Mouse (Mus musculus) midbrain, embryonic 15.5 days (tissue): ENCODE measurements around the gene Gipr. TPM values are rescaled to one million over a fixed set of nuclear protein-coding genes. Genes with fewer than 3 reads are reported as not detected.
A peak's percentile ranks its signal among the peaks of the same experiment; 100 is the strongest.

Experiments
- ATAC-seq: fragments of 200-750 bp; cut with Nextera tagmentation; replicated peaks from 2 replicates; pipeline ENCODE4 v1.8.0; 2017; ENCODE audit warnings: moderate TSS enrichment
- H3K27ac ChIP-seq: fragments of 300-500 bp; sonication (generic); 2 replicates; pipeline ENCODE4 v1.5.1; 2015; ENCODE audit warnings: mild to moderate bottlenecking, inconsistent platforms
- H3K27me3 ChIP-seq: fragments of 300-500 bp; sonication (generic); replicated peaks from 2 replicates; pipeline ENCODE4 v1.6.1; 2015; ENCODE audit warnings: inconsistent platforms
- H3K36me3 ChIP-seq: fragments of 300-500 bp; sonication (generic); replicated peaks from 2 replicates; pipeline ENCODE4 v1.6.1; 2015; ENCODE audit warnings: inconsistent platforms
- H3K4me1 ChIP-seq: fragments of 300-500 bp; sonication (generic); 2 replicates; pipeline ENCODE4 v1.6.1; 2015; ENCODE audit warnings: inconsistent platforms
- H3K4me2 ChIP-seq: fragments of 300-500 bp; sonication (generic); 2 replicates; pipeline ENCODE4 v1.6.1; 2015; ENCODE audit warnings: inconsistent platforms, mild to moderate bottlenecking, moderate library complexity
- H3K4me3 ChIP-seq: fragments of 300-500 bp; sonication (generic); 2 replicates; pipeline ENCODE4 v1.5.1; 2015; ENCODE audit warnings: mild to moderate bottlenecking, inconsistent platforms
- H3K9ac ChIP-seq: fragments of 300-500 bp; sonication (generic); 2 replicates; pipeline ENCODE4 v1.6.1; 2015; ENCODE audit warnings: mild to moderate bottlenecking, inconsistent platforms
- H3K9me3 ChIP-seq: fragments of 300-500 bp; sonication (generic); 2 replicates; pipeline ENCODE4 v1.6.1; 2016; ENCODE audit warnings: inconsistent platforms
- WGBS: fragments of 180-500 bp; shearing (Covaris S2); methylation state at CpG from one replicate; pipeline ENCODE4 v1.1.7; 2015; ENCODE audit warnings: mixed read lengths; 5-methylcytosine and 5-hydroxymethylcytosine counted together
- polyA plus RNA-seq: library from polyadenylated mRNA; unstranded; fragments of >200 nt; fragmentation: Nextera tagmentation; extraction: Ambion mirVana; gene quantifications from 2 replicates; pipeline ENCODE4 v1.2.1, GENCODE M21; 2015

Gene Gipr
- polyA plus RNA-seq, result 3.5 and 4.3 TPM in 2 replicates

DNA sequence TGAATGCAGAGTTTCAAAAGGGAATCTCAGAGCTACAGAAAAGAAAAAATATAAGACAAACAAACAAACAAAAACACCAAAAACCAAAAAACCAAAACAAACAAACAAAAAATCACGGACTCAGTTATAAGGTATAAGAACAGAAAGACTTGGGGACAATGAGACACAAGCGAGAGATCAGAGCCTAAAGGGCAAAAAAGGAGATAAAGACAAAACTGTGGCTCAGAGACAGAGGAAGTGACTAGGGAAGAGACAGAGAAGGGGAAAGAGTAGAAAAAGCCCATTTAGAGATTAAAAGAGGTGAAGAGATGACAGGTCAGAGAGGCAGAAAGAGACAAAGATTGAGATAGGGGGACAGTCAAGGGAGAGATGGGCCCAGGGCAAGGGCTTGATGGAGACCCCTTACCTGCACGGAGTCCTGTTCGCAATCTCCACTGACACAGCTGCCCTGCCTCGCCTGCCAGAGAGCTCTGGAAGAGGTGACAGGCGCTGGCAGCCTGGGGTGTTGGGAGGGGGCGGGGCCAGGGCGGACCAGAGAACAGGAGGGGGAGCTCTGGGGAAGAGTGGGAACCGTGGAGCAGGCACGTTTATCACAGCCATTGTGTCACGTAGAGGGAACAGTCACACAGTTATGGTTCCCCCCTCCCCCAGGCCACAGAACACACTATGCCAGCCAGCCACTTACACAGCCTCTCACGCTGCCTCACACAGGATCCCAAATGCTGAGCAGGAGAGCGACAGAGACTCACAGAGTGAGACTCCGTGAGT is at the start of gene Gipr:
Gene Gipr, minus strand, starts transcription at position 472 of the 768 bp plus-strand sequence.
- Histone ChIP-seq H3K9me3 (no peaks in the 10 kb centered on the region), H3K9ac (no peak within 1 kb of the TSS), H3K27ac (0 out of 2 replicates have a peak within 1 kb of the TSS, but pooled peaks have one; percentile 5), H3K27me3 (peaks cover 15% of the 10 kb centered on the region), H3K36me3 (no peaks in the 10 kb centered on the region), H3K4me3 (peak within 1 kb of the TSS; percentile 11; the same call in 1 of the 2 replicates), H3K4me1 (peaks cover 32% of the 10 kb centered on the region), H3K4me2 (peak within 1 kb of the TSS; percentile 38)
- 13% methylated on average over 14 of the region's 14 CpGs for WGBS
- peak; percentile 19; the same call in 1 of the 2 replicates for ATAC-seq

- Histone ChIP-seq H3K27me3 (peaks cover 7% of the 10 kb centered on the region; the same call in 1 of the 2 replicates), H3K4me1 (peaks cover 10% of the 10 kb centered on the region), H3K9ac (no peak overlapping the region), H3K36me3 (no peaks in the 10 kb centered on the region), H3K9me3 (no peaks in the 10 kb centered on the region), H3K4me2 (no peak overlapping the region), H3K4me3 (no peak overlapping the region), H3K27ac (no peak overlapping the region)
- no peak for ATAC-seq
- 71% methylated on average over 9 of the region's 9 CpGs for WGBS
Observed at GRCm38 (mm10) chr7:19214940-19215339, 49.0 kb upstream of the Gipr start.

DNA sequence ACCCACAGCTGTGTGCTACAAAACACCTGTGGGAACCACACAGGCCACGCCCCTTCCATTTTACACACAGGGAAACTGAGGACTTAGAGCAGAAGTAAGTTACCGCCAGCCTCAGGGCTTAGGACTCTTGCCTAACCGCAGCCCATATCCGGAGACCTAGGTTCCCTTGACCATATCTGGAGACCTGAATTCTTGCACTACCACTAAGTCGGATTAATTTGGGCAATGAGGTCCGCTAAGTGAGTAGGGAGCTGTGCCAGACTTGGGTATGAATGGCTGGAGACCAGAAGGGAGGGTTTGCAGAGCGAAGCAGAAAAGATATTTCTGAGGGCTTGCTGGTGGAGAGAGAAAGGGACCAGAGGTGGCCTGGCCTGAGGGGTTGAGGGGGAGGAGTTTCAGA is 48.4 kb upstream of the Gipr start:
- Histone ChIP-seq H3K27me3 (peaks cover 7% of the 10 kb centered on the region; the same call in 1 of the 2 replicates), H3K4me3 (no peak overlapping the region), H3K9me3 (no peaks in the 10 kb centered on the region), H3K4me2 (no peak overlapping the region), H3K9ac (no peak overlapping the region), H3K27ac (no peak overlapping the region), H3K4me1 (peaks cover 10% of the 10 kb centered on the region), H3K36me3 (no peaks in the 10 kb centered on the region)
- ATAC-seq, result no peak
- WGBS, result 75% methylated on average over 7 of the region's 7 CpGs

- no peak overlapping the region for H3K9ac ChIP-seq
- no peak overlapping the region for H3K4me2 ChIP-seq
- peak overlapping the region; percentile 48; the same call in 1 of the 2 replicates for H3K4me3 ChIP-seq
- H3K36me3 ChIP-seq, result no peaks in the 10 kb centered on the region
- H3K4me1 ChIP-seq, result peaks cover 10% of the 10 kb centered on the region
- WGBS, result 63% methylated on average over 2 of the region's 2 CpGs
- peaks cover 7% of the 10 kb centered on the region; the same call in 1 of the 2 replicates for H3K27me3 ChIP-seq
- no peak overlapping the region for H3K27ac ChIP-seq
- no peak for ATAC-seq
- H3K9me3 ChIP-seq, result no peaks in the 10 kb centered on the region
Observed at GRCm38 (mm10) chr7:19213385-19213784, 47.5 kb upstream of the Gipr start.

GRCm38 (mm10) chr7:19211996-19212755 is 46.2 kb upstream of the Gipr start, which contains the start of gene Gpr4:
Gene Gpr4, plus strand, starts transcription at chr7:19212538.
- peak; percentile 65 for ATAC-seq
- peaks cover 7% of the 10 kb centered on the region; the same call in 1 of the 2 replicates for H3K27me3 ChIP-seq
- H3K4me3 ChIP-seq, result peak within 1 kb of the TSS; percentile 48
- H3K9ac ChIP-seq, result peak within 1 kb of the TSS; percentile 51
- H3K36me3 ChIP-seq, result no peaks in the 10 kb centered on the region
- H3K27ac ChIP-seq, result no peak within 1 kb of the TSS
- peaks cover 10% of the 10 kb centered on the region for H3K4me1 ChIP-seq
- no peaks in the 10 kb centered on the region for H3K9me3 ChIP-seq
- H3K4me2 ChIP-seq, result peak within 1 kb of the TSS; percentile 94
- 1% methylated on average over 30 of the region's 30 CpGs for WGBS

DNA sequence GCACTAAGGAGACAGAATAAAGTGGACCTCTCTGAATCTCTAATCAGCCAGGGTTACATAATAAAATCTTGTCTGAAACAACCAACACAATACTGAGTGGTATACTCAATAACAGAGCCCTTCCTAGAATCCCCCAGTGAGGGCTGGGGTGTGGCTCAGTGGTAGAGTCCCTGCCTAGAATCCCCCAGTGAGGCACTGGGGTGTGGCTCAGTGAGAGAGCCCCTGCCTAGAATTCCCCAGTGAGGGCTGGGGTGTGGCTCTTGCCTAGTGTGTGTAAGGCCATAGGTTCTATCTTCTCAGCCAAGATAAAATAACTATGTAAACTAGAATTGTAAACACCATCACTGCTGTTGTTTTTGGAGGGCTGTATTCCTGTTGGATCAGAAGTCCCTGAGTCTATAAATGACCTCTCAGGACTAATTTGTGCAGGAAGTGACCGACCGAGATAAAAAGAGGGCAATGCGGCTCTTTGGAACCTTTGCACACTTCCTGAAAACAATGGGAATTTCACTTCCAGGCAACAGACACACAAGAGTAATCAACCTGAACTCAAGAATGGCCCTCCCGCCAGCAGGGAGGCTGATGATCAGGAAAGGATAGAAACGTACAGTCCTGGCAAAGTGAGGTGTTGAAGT is 45.2 kb upstream of the Gipr start:
- no peak overlapping the region for H3K4me3 ChIP-seq
- H3K9ac ChIP-seq, result no peak overlapping the region
- H3K4me1 ChIP-seq, result peaks cover 10% of the 10 kb centered on the region
- no peaks in the 10 kb centered on the region for H3K9me3 ChIP-seq
- no peak overlapping the region for H3K27ac ChIP-seq
- 41% methylated on average over 5 of the region's 5 CpGs for WGBS
- ATAC-seq, result no peak
- peaks cover 7% of the 10 kb centered on the region; the same call in 1 of the 2 replicates for H3K27me3 ChIP-seq
- H3K36me3 ChIP-seq, result no peaks in the 10 kb centered on the region
- H3K4me2 ChIP-seq, result no peak overlapping the region

DNA sequence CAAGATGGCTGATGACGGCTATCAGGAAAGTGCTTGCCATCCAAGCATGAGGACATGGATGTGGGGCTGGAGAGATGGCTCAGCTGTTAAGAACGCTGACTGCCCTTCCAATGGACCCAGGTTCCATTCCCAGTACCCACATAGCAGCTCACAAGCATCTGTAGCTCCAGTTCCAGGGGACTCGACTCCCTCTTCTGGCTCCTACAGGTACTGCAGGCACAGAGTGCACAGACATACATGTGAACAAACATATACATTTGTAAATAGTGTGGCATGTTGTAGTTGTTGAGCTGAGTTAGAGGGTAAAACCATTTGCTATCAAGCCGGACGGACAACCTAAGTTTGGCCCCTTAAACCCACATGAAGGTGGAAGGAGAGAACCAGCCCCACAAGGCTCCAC is 44.1 kb upstream of the Gipr start:
- H3K36me3 ChIP-seq, result no peaks in the 10 kb centered on the region
- H3K4me3 ChIP-seq, result no peak overlapping the region
- H3K27ac ChIP-seq, result no peak overlapping the region
- WGBS, result 92% methylated on average over 5 of the region's 5 CpGs
- no peak overlapping the region for H3K9ac ChIP-seq
- no peak for ATAC-seq
- peaks cover 7% of the 10 kb centered on the region; the same call in 1 of the 2 replicates for H3K27me3 ChIP-seq
- H3K4me2 ChIP-seq, result no peak overlapping the region
- H3K9me3 ChIP-seq, result no peaks in the 10 kb centered on the region
- H3K4me1 ChIP-seq, result peaks cover 10% of the 10 kb centered on the region

DNA sequence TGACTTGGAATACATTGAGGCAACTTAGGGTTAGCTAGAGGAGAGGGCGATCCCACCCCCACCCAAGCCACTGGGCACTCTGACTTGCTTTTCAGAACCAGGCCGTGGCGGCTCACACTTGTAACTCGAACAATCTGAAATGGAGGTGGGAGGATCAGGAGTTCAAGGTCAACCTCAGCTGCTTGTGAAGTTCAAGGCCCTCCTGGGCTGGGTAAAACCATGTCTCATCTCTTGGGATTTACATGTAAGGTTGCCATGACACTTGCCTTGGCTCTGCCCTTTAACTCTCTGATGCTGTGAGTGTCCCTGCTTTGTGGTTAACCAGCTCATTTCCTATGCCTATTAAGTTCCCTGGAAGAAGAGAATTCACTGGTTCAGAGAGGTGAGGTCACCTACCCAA is 43.6 kb upstream of the Gipr start:
- H3K36me3 ChIP-seq, result peaks cover under 1% of the 10 kb centered on the region; the same call in 1 of the 2 replicates
- peaks cover 7% of the 10 kb centered on the region; the same call in 1 of the 2 replicates for H3K27me3 ChIP-seq
- no peak overlapping the region for H3K4me3 ChIP-seq
- H3K9me3 ChIP-seq, result no peaks in the 10 kb centered on the region
- no peak for ATAC-seq
- H3K27ac ChIP-seq, result no peak overlapping the region
- peaks cover 10% of the 10 kb centered on the region for H3K4me1 ChIP-seq
- H3K9ac ChIP-seq, result no peak overlapping the region
- no peak overlapping the region for H3K4me2 ChIP-seq
- WGBS, result 83% methylated on average over 4 of the region's 4 CpGs

GRCm38 (mm10) chr7:19208944-19209472 is 43.1 kb upstream of the Gipr start:
- 57% methylated on average over 7 of the region's 7 CpGs for WGBS
- H3K4me1 ChIP-seq, result peaks cover 10% of the 10 kb centered on the region
- peaks cover 3% of the 10 kb centered on the region; the same call in 1 of the 2 replicates for H3K36me3 ChIP-seq
- H3K4me3 ChIP-seq, result no peak overlapping the region
- no peak overlapping the region for H3K9ac ChIP-seq
- no peak overlapping the region for H3K27ac ChIP-seq
- no peak overlapping the region for H3K4me2 ChIP-seq
- no peaks in the 10 kb centered on the region for H3K9me3 ChIP-seq
- peaks cover 7% of the 10 kb centered on the region; the same call in 1 of the 2 replicates for H3K27me3 ChIP-seq
- ATAC-seq, result no peak

GRCm38 (mm10) chr7:19208201-19208910 is 42.4 kb upstream of the Gipr start:
- Histone ChIP-seq H3K9ac (no peak overlapping the region), H3K36me3 (peaks cover 3% of the 10 kb centered on the region; the same call in 1 of the 2 replicates), H3K4me3 (no peak overlapping the region), H3K4me2 (no peak overlapping the region), H3K27ac (no peak overlapping the region), H3K4me1 (peaks cover 10% of the 10 kb centered on the region), H3K27me3 (peaks cover 7% of the 10 kb centered on the region; the same call in 1 of the 2 replicates), H3K9me3 (no peaks in the 10 kb centered on the region)
- 83% methylated on average over 13 of the region's 13 CpGs for WGBS
- ATAC-seq, result peak; percentile 37; the same call in 1 of the 2 replicates
